Mouse (Mus musculus) bone marrow, adult 2 months (tissue): ENCODE data around the gene Ndrg3.

ENCODE experiments used
- CTCF ChIP-seq: fragments of 200-500 bp; IDR thresholded peaks from 2 replicates; pipeline ENCODE4 v1.5.1; 2011; ENCODE audit warnings: low read length, control low read depth; ENCODE audit not compliant: control insufficient read depth, insufficient read depth
- POLR2A ChIP-seq: fragments of 200-500 bp; IDR thresholded peaks from 2 replicates; pipeline ENCODE4 v1.6.1; 2011; ENCODE audit warnings: low read depth, mild to moderate bottlenecking, control low read depth, low read length, borderline replicate concordance; ENCODE audit not compliant: control insufficient read depth

- no peak for TF ChIP-seq CTCF
- TF ChIP-seq POLR2A, result no peak
Measured at GRCm38 (mm10) chr2:156898374-156898773, 93.5 kb downstream of the Ndrg3 start.
